Mouse (Mus musculus) MEL (cell line): ENCODE data around the gene Tomm22. TPM values are rescaled to one million over a fixed set of nuclear protein-coding genes. Genes with fewer than 3 reads are reported as not detected.

Experiments used
- DNase-seq: peaks from one replicate; pipeline ENCODE4 v3.0.0; 2011; ENCODE audit warnings: low read depth, low spot score
- H3K27ac ChIP-seq: 2 replicates; pipeline ENCODE4 v1.5.1; 2012; ENCODE audit warnings: low read depth, mild to moderate bottlenecking, control low read depth, low read length, moderate library complexity; ENCODE audit not compliant: control insufficient read depth
- H3K27me3 ChIP-seq, 2 experiments: fragments of 150-350 bp in 1 of 2; sonication (generic) in 1 of 2; 2 replicates each; pipeline ENCODE4 v1.6.1; 2012; ENCODE audit warnings: low read length in 2 of 2, mild to moderate bottlenecking in 2 of 2, improper control_type of control experiment in 1 of 2, moderate library complexity in 1 of 2; ENCODE audit not compliant: insufficient read depth in 2 of 2, control insufficient read depth in 1 of 2
- H3K36me3 ChIP-seq, 2 experiments: 2 replicates each; pipeline ENCODE4 v1.6.1; 2012 to 2014; ENCODE audit warnings: low read length in 2 of 2, improper control_type of control experiment in 1 of 2, inconsistent platforms in 1 of 2, mild to moderate bottlenecking in 1 of 2; ENCODE audit not compliant: insufficient read depth in 2 of 2, control insufficient read depth in 1 of 2
- H3K4me1 ChIP-seq, 2 experiments: fragments of 150-350 bp in 1 of 2; sonication (generic) in 1 of 2; 2 replicates each; pipeline ENCODE4 v1.6.1; 2012; ENCODE audit warnings: low read length in 2 of 2, improper control_type of control experiment in 1 of 2, mild to moderate bottlenecking in 1 of 2; ENCODE audit not compliant: insufficient read depth in 2 of 2, control insufficient read depth in 1 of 2
- H3K4me3 ChIP-seq, 2 experiments: fragments of 150-350 bp in 1 of 2; sonication (generic) in 1 of 2; 2 replicates each; pipeline ENCODE4 v1.5.1; 2012; ENCODE audit warnings: low read depth in 2 of 2, low read length in 2 of 2, mild to moderate bottlenecking in 2 of 2, moderate library complexity in 2 of 2, control low read depth in 1 of 2, improper control_type of control experiment in 1 of 2; ENCODE audit not compliant: control insufficient read depth in 1 of 2, insufficient read depth in 1 of 2
- H3K79me2 ChIP-seq: 2 replicates; pipeline ENCODE4 v1.6.1; 2012; ENCODE audit warnings: mild to moderate bottlenecking, low read length, moderate library complexity; ENCODE audit not compliant: control insufficient read depth, poor library complexity, insufficient read depth
- H3K9ac ChIP-seq: 2 replicates; pipeline ENCODE4 v1.6.1; 2012; ENCODE audit warnings: low read depth, mild to moderate bottlenecking, control low read depth, low read length, moderate library complexity; ENCODE audit not compliant: control insufficient read depth, poor library complexity, severe bottlenecking
- H3K9me3 ChIP-seq: fragments of 150-350 bp; sonication (generic); replicated peaks from 2 replicates; pipeline ENCODE4 v1.6.1; 2012; ENCODE audit warnings: mild to moderate bottlenecking, low read length, improper control_type of control experiment, moderate library complexity; ENCODE audit not compliant: insufficient read depth
- CHD1 ChIP-seq: IDR thresholded peaks from 2 replicates; pipeline ENCODE4 v1.6.1; 2012; ENCODE audit warnings: low read depth, mild to moderate bottlenecking, inconsistent platforms, low read length, improper control_type of control experiment
- CTCF ChIP-seq, 3 experiments: IDR thresholded peaks in 2 of 3; conservative IDR thresholded peaks in 1 of 3; 2 replicates each; pipeline ENCODE4 v1.5.1; 2011 to 2012; ENCODE audit warnings: low read length in 3 of 3, low read depth in 2 of 3, mild to moderate bottlenecking in 2 of 3, improper control_type of control experiment in 1 of 3, inconsistent platforms in 1 of 3, mixed read lengths in 1 of 3, moderate library complexity in 1 of 3; ENCODE audit not compliant: control insufficient read depth in 1 of 3, insufficient read depth in 1 of 3, poor library complexity in 1 of 3, severe bottlenecking in 1 of 3
- E2F4 ChIP-seq: IDR thresholded peaks from 2 replicates; pipeline ENCODE4 v1.6.1; 2011; ENCODE audit warnings: low read depth, low read length, improper control_type of control experiment, borderline replicate concordance
- ELF1 ChIP-seq: IDR thresholded peaks from 2 replicates; pipeline ENCODE4 v1.6.1; 2014; ENCODE audit warnings: low read depth, mild to moderate bottlenecking, inconsistent platforms, low read length, improper control_type of control experiment, moderate library complexity
- GATA1 ChIP-seq: IDR thresholded peaks from 2 replicates; pipeline ENCODE4 v1.6.1; 2011; ENCODE audit warnings: low read depth, low read length, improper control_type of control experiment
- HCFC1 ChIP-seq: IDR thresholded peaks from 2 replicates; pipeline ENCODE4 v1.6.1; 2012; ENCODE audit warnings: low read depth, mild to moderate bottlenecking, inconsistent platforms, low read length, improper control_type of control experiment, moderate library complexity
- KAT2A ChIP-seq: conservative IDR thresholded peaks from 2 replicates; pipeline ENCODE4 v1.6.1; 2012; ENCODE audit warnings: low read depth, low read length, improper control_type of control experiment, inconsistent platforms
- MAFK ChIP-seq: IDR thresholded peaks from 2 replicates; pipeline ENCODE4 v1.6.1; 2011; ENCODE audit warnings: low read depth, mild to moderate bottlenecking, low read length, improper control_type of control experiment, borderline replicate concordance
- MAZ ChIP-seq: IDR thresholded peaks from 2 replicates; pipeline ENCODE4 v1.6.1; 2012; ENCODE audit warnings: low read depth, mild to moderate bottlenecking, inconsistent platforms, low read length, improper control_type of control experiment
- MXI1 ChIP-seq: IDR thresholded peaks from 2 replicates; pipeline ENCODE4 v1.6.1; 2011; ENCODE audit warnings: mild to moderate bottlenecking, low read depth, low read length, improper control_type of control experiment
- MYC ChIP-seq: IDR thresholded peaks from 2 replicates; pipeline ENCODE4 v1.6.1; 2011; ENCODE audit warnings: low read depth, mild to moderate bottlenecking, low read length, improper control_type of control experiment, moderate library complexity
- NELFE ChIP-seq: IDR thresholded peaks from 2 replicates; pipeline ENCODE4 v1.6.1; 2011; ENCODE audit warnings: low read depth, low read length, improper control_type of control experiment
- NRF1 ChIP-seq: IDR thresholded peaks from 2 replicates; pipeline ENCODE4 v1.6.1; 2014; ENCODE audit warnings: low read depth, mild to moderate bottlenecking, inconsistent platforms, low read length, improper control_type of control experiment, moderate library complexity; ENCODE audit not compliant: poor library complexity, insufficient read depth, severe bottlenecking
- POLR2AphosphoS5 ChIP-seq: IDR thresholded peaks from 2 replicates; pipeline ENCODE4 v1.6.1; 2012; ENCODE audit warnings: low read depth, borderline replicate concordance, mild to moderate bottlenecking, inconsistent platforms, low read length, moderate library complexity, mixed read lengths
- RAD21 ChIP-seq: IDR thresholded peaks from 2 replicates; pipeline ENCODE4 v1.6.1; 2011; ENCODE audit warnings: mild to moderate bottlenecking, low read depth, low read length, improper control_type of control experiment
- RCOR1 ChIP-seq: IDR thresholded peaks from 2 replicates; pipeline ENCODE4 v1.6.1; 2012; ENCODE audit warnings: low read depth, mild to moderate bottlenecking, inconsistent platforms, low read length, improper control_type of control experiment
- SIN3A ChIP-seq: IDR thresholded peaks from 2 replicates; pipeline ENCODE4 v1.6.1; 2012; ENCODE audit warnings: low read length, improper control_type of control experiment, inconsistent platforms
- TCF12 ChIP-seq: IDR thresholded peaks from 2 replicates; pipeline ENCODE4 v1.6.1; 2014; ENCODE audit warnings: low read depth, mild to moderate bottlenecking, inconsistent platforms, low read length, improper control_type of control experiment, moderate library complexity
- UBTF ChIP-seq: IDR thresholded peaks from 2 replicates; pipeline ENCODE4 v1.6.1; 2012; ENCODE audit warnings: low read depth, mild to moderate bottlenecking, inconsistent platforms, low read length, improper control_type of control experiment, moderate library complexity, borderline replicate concordance; ENCODE audit not compliant: insufficient read depth
- USF1 ChIP-seq: IDR thresholded peaks from 2 replicates; pipeline ENCODE4 v1.6.1; 2014; ENCODE audit warnings: low read depth, mild to moderate bottlenecking, inconsistent platforms, low read length, improper control_type of control experiment, moderate library complexity
- ZMIZ1 ChIP-seq: IDR thresholded peaks from 2 replicates; pipeline ENCODE4 v1.6.1; 2012; ENCODE audit warnings: low read depth, mild to moderate bottlenecking, inconsistent platforms, low read length, improper control_type of control experiment, moderate library complexity
- polyA plus RNA-seq, 2 experiments: library from polyadenylated mRNA; stranded (reverse) in 1 of 2; unstranded in 1 of 2; fragments of >175 nt in 1 of 2; fragments of >200 nt in 1 of 2; gene quantifications; 2 replicates each; pipeline versions ENCODE4 v1.2.1 to v1.2.4; 2012; ENCODE audit warnings: low replicate concordance in 2 of 2, low read depth in 1 of 2; ENCODE audit not compliant: insufficient read length in 2 of 2, insufficient read depth in 1 of 2, missing spikeins in 1 of 2
- total RNA-seq: library from RNA; depleted of rRNA; stranded (reverse); fragments of 300-350 nt; gene quantifications from 2 replicates; pipeline ENCODE4 v1.2.3, GENCODE M21; 2012

The Tomm22 gene
- total and polyA plus RNA-seq, 3 experiments: 174 to 829 (median 281) TPM

GRCm38 (mm10) chr15:79715646-79716045 lies 45.0 kb downstream of the Tomm22 start:
- DNase-seq: no peak
- Histone ChIP-seq H3K9ac (no peak overlapping the region), H3K4me1 (no peaks in the 10 kb centered on the region), H3K4me3 (no peak overlapping the region), H3K27ac (no peak overlapping the region), H3K79me2 (no peaks in the 10 kb centered on the region), H3K27me3 (no peaks in the 10 kb centered on the region), H3K36me3 (peaks cover 0 to 4% of the 10 kb centered on the region in 2 experiments; a peak in 1 of 4 replicates), H3K9me3 (no peaks in the 10 kb centered on the region)
- TF ChIP-seq GATA1: no peak
- no peak for TF ChIP-seq RCOR1
- no peak for TF ChIP-seq MXI1
- TF ChIP-seq SIN3A: no peak
- TF ChIP-seq USF1: no peak
- no peak for TF ChIP-seq NELFE
- no peak for TF ChIP-seq UBTF
- no peak for TF ChIP-seq RAD21

- no peak overlapping the region for H3K27ac ChIP-seq
Observed at GRCm38 (mm10) chr15:79716710-79717109, 46.0 kb downstream of the Tomm22 start.

GRCm38 (mm10) chr15:79720267-79720666 lies 49.6 kb downstream of the Tomm22 start:
- peaks cover 0 to 1% of the 10 kb centered on the region in 2 experiments; a peak in 1 of 4 replicates for H3K36me3 ChIP-seq
- no peaks in the 10 kb centered on the region for H3K27me3 ChIP-seq
- no peak overlapping the region for H3K4me3 ChIP-seq
- no peak overlapping the region for H3K27ac ChIP-seq
- TF ChIP-seq MYC (no peak), HCFC1 (no peak), TCF12 (no peak), NRF1 (no peak), CTCF (IDR thresholded peaks at IDR 0.05 in 2 of 3, conservative IDR thresholded peaks at IDR 0.05 in 1 of 3; ENCODE audit: control insufficient read depth in 1 of 3, insufficient read depth in 1 of 3, low read depth in 2 of 3, low read length in 3 of 3, poor library complexity in 1 of 3, severe bottlenecking in 1 of 3) (no peak), MAZ (no peak), ZMIZ1 (no peak), E2F4 (no peak), POLR2AphosphoS5 (no peak), ELF1 (no peak)
- DNase-seq: no peak
- no peaks in the 10 kb centered on the region for H3K4me1 ChIP-seq
- no peak overlapping the region for H3K9ac ChIP-seq
- H3K9me3 ChIP-seq: no peaks in the 10 kb centered on the region
- H3K79me2 ChIP-seq: no peaks in the 10 kb centered on the region

More at GRCm38 (mm10) chr15:79716710-79717109, 46.0 kb downstream of the Tomm22 start:
- Histone ChIP-seq H3K79me2 (no peaks in the 10 kb centered on the region), H3K9ac (no peak overlapping the region), H3K4me1 (no peaks in the 10 kb centered on the region), H3K36me3 (peaks cover 0 to 4% of the 10 kb centered on the region in 2 experiments; a peak in 1 of 4 replicates), H3K9me3 (no peaks in the 10 kb centered on the region), H3K27me3 (no peaks in the 10 kb centered on the region), H3K4me3 (no peak overlapping the region)
- no peak for DNase-seq
- no peak for TF ChIP-seq MYC
- no peak for TF ChIP-seq MAFK
- no peak for TF ChIP-seq HCFC1
- TF ChIP-seq KAT2A: no peak
- TF ChIP-seq CHD1: no peak
